11 mouse cellular contexts compared by ENCODE assay signal in the genomic region with DNA sequence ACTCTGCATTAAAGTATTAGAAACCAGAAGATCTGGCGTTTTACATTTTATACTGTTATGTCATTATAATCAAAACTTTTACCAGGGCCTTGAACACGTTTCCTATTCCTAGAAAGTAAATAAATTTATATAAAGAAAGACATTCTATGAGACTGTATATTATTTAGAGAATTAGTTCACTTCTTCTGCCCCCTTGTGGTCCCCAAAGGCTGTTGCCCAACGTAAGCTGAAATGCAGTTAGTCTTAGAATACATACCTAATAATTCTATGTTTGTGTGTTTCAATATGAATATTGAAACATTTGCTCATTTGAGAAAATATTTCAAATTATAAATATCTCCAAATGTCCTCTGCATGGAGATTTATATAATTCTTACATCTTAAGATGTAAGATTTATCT. TPM values are rescaled to one million over a fixed set of nuclear protein-coding genes. Genes with fewer than 3 reads are reported as not detected.
DNase-seq lines count a peak whose midpoint lies in the region; ATAC-seq and TF ChIP-seq lines count a peak whose summit lies in the region.
"Had no signal": no experiment of that assay in that cellular context is flagged by ENCODE, and none has a peak within 500 bp of the region (broad histone marks: within the 10 kb centered on the region; RNA-seq: fewer than 3 reads in every experiment).

No protein-coding gene starts in this region.

- H3K4me1 ChIP-seq in heart, adult 2 months (ENCODE audit: control insufficient read depth, insufficient read depth, low read length), result no peaks in the 10 kb centered on the region

- no peaks in the 10 kb centered on the region for H3K27me3 ChIP-seq in heart, adult 2 months (ENCODE audit: control insufficient read depth, insufficient read depth, low read length)

- intact Hi-C loops in heart, adult 2 months (cut with DNase I), result loop anchor here (10.0 kb wide), 1 partner anchor 182 kb away; no protein-coding TSS in a partner anchor

- no peaks in the 10 kb centered on the region for H3K36me3 ChIP-seq in heart, adult 2 months (ENCODE audit: control insufficient read depth, insufficient read depth, low read length)

- no peak overlapping the region for H3K4me3 ChIP-seq in heart, adult 2 months

- TF ChIP-seq CTCF in heart, adult 2 months (IDR thresholded peaks at IDR 0.05), result peak; percentile 75

- no peak for ATAC-seq in erythroid progenitor cell, adult 5-6 weeks (replicated peaks; ENCODE audit: low FRiP score, poor library complexity, severe bottlenecking)

- no peak for TF ChIP-seq POLR2A in heart, adult 2 months (IDR thresholded peaks at IDR 0.05; ENCODE audit: insufficient read depth, low read depth, low read length)

- WGBS in heart, adult 2 months, result 28% methylated on average over 3 of the region's 3 CpGs

- H3K27ac ChIP-seq in heart, adult 2 months, result no peak overlapping the region

- no peaks in the 10 kb centered on the region for H3K79me2 ChIP-seq in heart, adult 2 months (replicated peaks; ENCODE audit: control insufficient read depth, insufficient read depth, low read length)

- TF ChIP-seq EP300 in heart, adult 2 months (IDR thresholded peaks at IDR 0.05; ENCODE audit: insufficient read depth, low read depth, low read length), result no peak

- no peak overlapping the region for H3K9ac ChIP-seq in heart, adult 2 months (ENCODE audit: low read depth, low read length)

- no peak for DNase-seq in heart, adult 2 months
- no peak for DNase-seq in heart, postnatal 4 days
- DNase-seq in lung, postnatal 14 days, result peak; percentile 9
- no peak for DNase-seq in lung, postnatal 25 days (ENCODE audit: low spot score)
- peak; percentile 18 for DNase-seq in R1 (ENCODE audit: low read depth, low spot score)
- DNase-seq in naive thymus-derived CD4-positive, alpha-beta T cell, adult 2 months (ENCODE audit: low read depth), result peak; percentile 37
- DNase-seq in heart, adult 11 months, result no peak

RNA-seq across cellular contexts. Expression of gene Sucnr1, which starts 25.2 kb away (rescaled TPM):
- not detected for total RNA-seq in heart, adult 2 months (2021)
- 0.59 and 1.2 TPM in 2 replicates for polyA plus RNA-seq in heart, adult 2 months (2012; rRNA removed)
- not detected for total RNA-seq in heart, postnatal 4 days (2021)
- total RNA-seq in erythroid progenitor cell, adult 5-6 weeks (2015; ENCODE audit: low replicate concordance), result not detected in 2 replicates
- total RNA-seq in erythroid progenitor cell, adult 5-6 weeks (2017; ENCODE audit: low replicate concordance), result not detected in 2 replicates
- total RNA-seq: layer of hippocampus, postnatal 14 days had no signal
- polyA plus RNA-seq: frontal cortex, adult 2 months had no signal

RNA-seq across cellular contexts. Expression of gene Aadac, which starts 30.9 kb away (rescaled TPM):
- not detected for total RNA-seq in heart, adult 2 months (2021)
- polyA plus RNA-seq in heart, adult 2 months (2012; rRNA removed), result 0.12 TPM in 1 of 2 replicates, not detected in the other
- not detected for total RNA-seq in heart, postnatal 4 days (2021)
- total RNA-seq in erythroid progenitor cell, adult 5-6 weeks (2015; ENCODE audit: low replicate concordance), result not detected in 2 replicates
- not detected in 2 replicates for total RNA-seq in erythroid progenitor cell, adult 5-6 weeks (2017; ENCODE audit: low replicate concordance)
- total RNA-seq: layer of hippocampus, postnatal 14 days had no signal
- polyA plus RNA-seq: frontal cortex, adult 2 months had no signal

RNA-seq across cellular contexts. Expression of gene Aadacl2, which starts 49.9 kb away (rescaled TPM):
- not detected for total RNA-seq in heart, adult 2 months (2021)
- polyA plus RNA-seq in heart, adult 2 months (2012; rRNA removed), result not detected in 2 replicates
- total RNA-seq in heart, postnatal 4 days (2021), result not detected
- not detected in 2 replicates for total RNA-seq in erythroid progenitor cell, adult 5-6 weeks (2015; ENCODE audit: low replicate concordance)
- total RNA-seq in erythroid progenitor cell, adult 5-6 weeks (2017; ENCODE audit: low replicate concordance), result not detected in 2 replicates
- total RNA-seq: adrenal gland, postnatal 36 days; layer of hippocampus, postnatal 14 days had no signal
- polyA plus RNA-seq: frontal cortex, adult 2 months had no signal

Comparison
In these comparisons a context has a peak if more than half of its experiments do, and no peak if none do; other contexts are left out.
1. DNase-seq: peak in lung, postnatal 14 days (single experiment), R1 (single experiment) and naive thymus-derived CD4-positive, alpha-beta T cell, adult 2 months (single experiment); none in heart, adult 2 months (0 of 2), heart, postnatal 4 days (single experiment), lung, postnatal 25 days (single experiment) and heart, adult 11 months (single experiment).